Mouse (Mus musculus) adrenal gland (tissue): ENCODE results near the gene Sap30.

Source experiments
- intact Hi-C: fragments of 180-260 bp; cut with DNase I; formaldehyde crosslinking; loops from one replicate; pipeline ENCODE4 v1.15.1; 2025

Sap30 gene

GRCm38 (mm10) chr8:57503641-57504040 lies 16.0 kb upstream of the Sap30 start:
- intact Hi-C loops = no loop called here

- intact Hi-C loops = no loop called here
Observed at GRCm38 (mm10) chr8:57498847-57499511, 11.3 kb upstream of the Sap30 start.

- intact Hi-C loops = no loop called here
Observed at GRCm38 (mm10) chr8:57498494-57498846, 10.8 kb upstream of the Sap30 start.

- intact Hi-C loops = no loop called here
Observed at GRCm38 (mm10) chr8:57491873-57492272, 4.2 kb upstream of the Sap30 start.

GRCm38 (mm10) chr8:57489896-57490295 lies 2.2 kb upstream of the Sap30 start:
- intact Hi-C loops = loop anchor here (5.0 kb wide), 1 partner anchor 58 kb away; no protein-coding TSS in a partner anchor

- intact Hi-C loops = loop anchor here (5.0 kb wide), 1 partner anchor 57 kb away; no protein-coding TSS in a partner anchor
Observed at GRCm38 (mm10) chr8:57489366-57489765, 1.7 kb upstream of the Sap30 start.

GRCm38 (mm10) chr8:57488312-57488765 lies 679 bp upstream of the Sap30 start:
- intact Hi-C loops = loop anchor here (5.0 kb wide), 1 partner anchor 56 kb away; no protein-coding TSS in a partner anchor

- intact Hi-C loops = loop anchor here (5.0 kb wide), 1 partner anchor 54 kb away; no protein-coding TSS in a partner anchor
Observed at GRCm38 (mm10) chr8:57486491-57487440, 894 bp downstream of the Sap30 start.

GRCm38 (mm10) chr8:57480606-57481005 lies 7.1 kb downstream of the Sap30 start:
- intact Hi-C loops = no loop called here

- intact Hi-C loops = no loop called here
Observed at GRCm38 (mm10) chr8:57479700-57480099, 8.0 kb downstream of the Sap30 start.

GRCm38 (mm10) chr8:57478406-57478805 lies 9.3 kb downstream of the Sap30 start:
- intact Hi-C loops = no loop called here

GRCm38 (mm10) chr8:57473751-57474150 lies 13.9 kb downstream of the Sap30 start:
- intact Hi-C loops = no loop called here

GRCm38 (mm10) chr8:57470863-57471262 lies 16.8 kb downstream of the Sap30 start:
- intact Hi-C loops = no loop called here

- intact Hi-C loops = no loop called here
Observed at GRCm38 (mm10) chr8:57468624-57469023, 19.0 kb downstream of the Sap30 start.

GRCm38 (mm10) chr8:57463757-57464156 lies 23.9 kb downstream of the Sap30 start:
- intact Hi-C loops = no loop called here

- intact Hi-C loops = no loop called here
Observed at GRCm38 (mm10) chr8:57462839-57463238, 24.8 kb downstream of the Sap30 start.

GRCm38 (mm10) chr8:57457942-57458341 lies 29.7 kb downstream of the Sap30 start:
- intact Hi-C loops = no loop called here

- intact Hi-C loops = no loop called here
Observed at GRCm38 (mm10) chr8:57457152-57457551, 30.5 kb downstream of the Sap30 start.

- intact Hi-C loops = no loop called here
Observed at GRCm38 (mm10) chr8:57455765-57456164, 31.9 kb downstream of the Sap30 start, which contains the start of gene Scrg1. Gene Scrg1, plus strand, starts transcription at chr8:57455923.

- intact Hi-C loops = no loop called here
Observed at GRCm38 (mm10) chr8:57453361-57453760, 34.3 kb downstream of the Sap30 start.

- intact Hi-C loops = no loop called here
Observed at GRCm38 (mm10) chr8:57451896-57452295, 35.8 kb downstream of the Sap30 start.

- intact Hi-C loops = no loop called here
Observed at GRCm38 (mm10) chr8:57450726-57451125, 36.9 kb downstream of the Sap30 start.
